Mouse (Mus musculus): ENCODE data around the gene Egln3. TPM values are rescaled to one million over a fixed set of nuclear protein-coding genes. Genes with fewer than 3 reads are reported as not detected.

Egln3 gene
- total RNA-seq, 2 experiments from 2014 or later: 1.1 TPM; not detected in 1

- no peak for ATAC-seq (replicated peaks; ENCODE audit: low FRiP score, low TSS enrichment, poor library complexity, severe bottlenecking)
These were observed 35.9 kb downstream of the Egln3 start for GRCm38 (mm10) chr12:54167737-54168136.

- no peak for ATAC-seq (replicated peaks; ENCODE audit: low FRiP score, low TSS enrichment, poor library complexity, severe bottlenecking)
These were observed 39.0 kb downstream of the Egln3 start for GRCm38 (mm10) chr12:54164724-54165050.

GRCm38 (mm10) chr12:54164040-54164723 lies 39.5 kb downstream of the Egln3 start:
- ATAC-seq (replicated peaks; ENCODE audit: low FRiP score, low TSS enrichment, poor library complexity, severe bottlenecking): no peak

GRCm38 (mm10) chr12:54163166-54163565 lies 40.5 kb downstream of the Egln3 start:
- no peak for ATAC-seq (replicated peaks; ENCODE audit: low FRiP score, low TSS enrichment, poor library complexity, severe bottlenecking)

GRCm38 (mm10) chr12:54162637-54163131 lies 41.0 kb downstream of the Egln3 start:
- peak; percentile 97 for ATAC-seq (replicated peaks; ENCODE audit: low FRiP score, low TSS enrichment, poor library complexity, severe bottlenecking)

GRCm38 (mm10) chr12:54161468-54162202 lies 42.0 kb downstream of the Egln3 start:
- ATAC-seq (replicated peaks; ENCODE audit: low FRiP score, low TSS enrichment, poor library complexity, severe bottlenecking): no peak

- no peak for ATAC-seq (replicated peaks; ENCODE audit: low FRiP score, low TSS enrichment, poor library complexity, severe bottlenecking)
These were observed 43.4 kb downstream of the Egln3 start for GRCm38 (mm10) chr12:54160279-54160678.

- no peak for ATAC-seq (replicated peaks; ENCODE audit: low FRiP score, low TSS enrichment, poor library complexity, severe bottlenecking)
These were observed 48.9 kb downstream of the Egln3 start for GRCm38 (mm10) chr12:54154771-54155170.

- no peak for ATAC-seq (replicated peaks; ENCODE audit: low FRiP score, low TSS enrichment, poor library complexity, severe bottlenecking)
These were observed 56.6 kb downstream of the Egln3 start for GRCm38 (mm10) chr12:54146943-54147556.
